ENCODE assay signal across 20 mouse cellular contexts in genomic region chr4:59411153-59411552, GRCm38 (mm10). TPM values are rescaled to one million over a fixed set of nuclear protein-coding genes. Genes with fewer than 3 reads are reported as not detected.
DNase-seq lines count a peak whose midpoint lies in the region; ATAC-seq lines count a peak whose summit lies in the region.
"Had no signal": no experiment of that assay in that cellular context is flagged by ENCODE, and none has a peak within 500 bp of the region (broad histone marks: within the 10 kb centered on the region; RNA-seq: fewer than 3 reads in every experiment).

No protein-coding gene starts in this region.

- H3K27ac ChIP-seq in heart, embryonic 10.5 days = no peak overlapping the region

- no peaks in the 10 kb centered on the region for H3K27me3 ChIP-seq in heart, embryonic 10.5 days (ENCODE audit: insufficient read depth, poor library complexity, severe bottlenecking)
- H3K27me3 ChIP-seq: CH12.LX, Patski had no signal

- peak; percentile 95 for ATAC-seq in frontal cortex, adult (ENCODE audit: low TSS enrichment)
- ATAC-seq in megakaryocyte-erythroid progenitor cell, adult 5-6 weeks (replicated peaks; ENCODE audit: low FRiP score, low TSS enrichment, poor library complexity, severe bottlenecking) = no peak
- ATAC-seq: activated CD4-positive, CD25-positive, alpha-beta regulatory T cell, adult 4 months; CD4-positive, CD25-positive, alpha-beta regulatory T cell, adult 4 months; Patski had no signal

- peaks cover 15% of the 10 kb centered on the region; the same call in 1 of the 2 replicates for H3K36me3 ChIP-seq in heart, embryonic 10.5 days

- DNase-seq in frontal cortex, postnatal 14 days (ENCODE audit: low spot score in 2 of 2) = no peak
- peak; percentile 61 for DNase-seq in heart, adult 11 months
- no peak for DNase-seq in heart, embryonic 10.5 days (ENCODE audit: low spot score)
- peak; percentile 18 to 35 for DNase-seq in left cerebral cortex, postnatal 14 days (ENCODE audit: low spot score in 2 of 2)
- no peak for DNase-seq in left cerebral cortex, postnatal 10 days (ENCODE audit: extremely low spot score in 1 of 2, low spot score in 2 of 2)
- DNase-seq in brain, adult 2 months (ENCODE audit: low read depth, low spot score) = peak; percentile 41
- DNase-seq: adrenal gland, adult 2 months; adrenal gland, adult 8-10 months; adrenal gland, postnatal 36 days; B cell, adult 2 months; cerebellum, adult 11 months; cerebellum, adult 11-12 months; cerebellum, adult 18-20 months had no signal

- no peaks in the 10 kb centered on the region for H3K4me1 ChIP-seq in heart, embryonic 10.5 days

- intact Hi-C loops in left cerebral cortex, postnatal 14 days (cut with DNase I) = no loop called here
- intact Hi-C loops in left cerebral cortex, postnatal 10 days (cut with DNase I) = no loop called here

- H3K9me3 ChIP-seq in heart, embryonic 10.5 days = no peaks in the 10 kb centered on the region
- H3K9me3 ChIP-seq: G1E had no signal

- H3K4me3 ChIP-seq in heart, embryonic 10.5 days = no peak overlapping the region

- 85% methylated on average over 9 of the region's 9 CpGs for WGBS in heart, embryonic 10.5 days

RNA-seq across cellular contexts. Expression of gene Susd1, which starts 27.3 kb away (rescaled TPM):
- 8.1 and 9.7 TPM in 2 replicates for polyA plus RNA-seq in heart, embryonic 10.5 days (2016; fragmentation: Nextera tagmentation; extraction: Ambion mirVana)
- 1 to 10 TPM; 8.2 to 9.3 TPM for total RNA-seq in left cerebral cortex, postnatal 14 days (2021)
- total RNA-seq in left cerebral cortex, postnatal 10 days (2021) = 1 to 10 TPM; 8.6 to 9.8 TPM
- total RNA-seq in megakaryocyte-erythroid progenitor cell, adult 5-6 weeks (2014; fragmentation: Nextera tagmentation) = 55.2 and 83.7 TPM in 2 replicates
- 91.5 and 118 TPM in 2 replicates for total RNA-seq in megakaryocyte-erythroid progenitor cell, adult 5-6 weeks (2017)

Comparison
In these comparisons a context has a peak if more than half of its experiments do, and no peak if none do; other contexts are left out.
1. DNase-seq: peak in heart, adult 11 months (single experiment), left cerebral cortex, postnatal 14 days (2 of 2) and brain, adult 2 months (single experiment); none in frontal cortex, postnatal 14 days (0 of 2), heart, embryonic 10.5 days (single experiment) and left cerebral cortex, postnatal 10 days (0 of 2).
2. RNA of gene Susd1, which starts 27.3 kb away (total RNA-seq): 55.2 to 118 TPM in megakaryocyte-erythroid progenitor cell, adult 5-6 weeks; 8.6 to 9.8 TPM in left cerebral cortex, postnatal 10 days and 8.2 to 9.3 TPM in left cerebral cortex, postnatal 14 days; every median in the first group is over 4 times any median in the second.